Mouse (Mus musculus) olfactory bulb, adult 2 months (tissue): Measurements from ENCODE around the gene Il17rb. TPM values are rescaled to one million over a fixed set of nuclear protein-coding genes. Genes with fewer than 3 reads are reported as not detected.
A peak's percentile ranks its signal among the peaks of the same experiment; 100 is the strongest.

Experiments used
- H3K27ac ChIP-seq: fragments of 200-500 bp; 2 replicates; pipeline ENCODE4 v1.5.1; 2012; ENCODE audit warnings: low read depth, low read length; ENCODE audit not compliant: insufficient read depth
- H3K4me1 ChIP-seq: fragments of 200-500 bp; 2 replicates; pipeline ENCODE4 v1.6.1; 2012; ENCODE audit warnings: low read length; ENCODE audit not compliant: control insufficient read depth, insufficient read depth
- H3K4me3 ChIP-seq: fragments of 200-500 bp; 2 replicates; pipeline ENCODE4 v1.5.1; 2012; ENCODE audit warnings: mild to moderate bottlenecking, low read depth, low read length, moderate library complexity; ENCODE audit not compliant: insufficient read depth
- CTCF ChIP-seq: fragments of 200-500 bp; IDR thresholded peaks from 2 replicates; pipeline ENCODE4 v1.5.1; 2012; ENCODE audit warnings: low read depth, mild to moderate bottlenecking, low read length, moderate library complexity; ENCODE audit not compliant: insufficient read depth
- POLR2A ChIP-seq: fragments of 200-500 bp; IDR thresholded peaks from 2 replicates; pipeline ENCODE4 v1.6.1; 2012; ENCODE audit warnings: mild to moderate bottlenecking, low read depth, low read length, moderate library complexity; ENCODE audit not compliant: insufficient read depth
- WGBS: fragments of 180-500 bp; shearing (Covaris S2); methylation state at CpG from one replicate; pipeline ENCODE4 v1.1.7; 2018; 5-methylcytosine and 5-hydroxymethylcytosine counted together
- polyA plus RNA-seq: library from polyadenylated mRNA; stranded (reverse); fragments of >200 nt; gene quantifications from 2 replicates; pipeline ENCODE4 v1.2.4, GENCODE M21; 2012; ENCODE audit warnings: low replicate concordance; ENCODE audit not compliant: missing spikeins, insufficient read depth, insufficient read length

Il17rb gene
- polyA plus RNA-seq, 1 experiment: not detected

GRCm38 (mm10) chr14:29997345-29997744 lies 11.4 kb downstream of the Il17rb start:
- Histone ChIP-seq H3K27ac (no peak overlapping the region), H3K4me1 (peaks cover 5% of the 10 kb centered on the region), H3K4me3 (no peak overlapping the region)
- no peak for TF ChIP-seq POLR2A
- TF ChIP-seq CTCF: no peak

DNA sequence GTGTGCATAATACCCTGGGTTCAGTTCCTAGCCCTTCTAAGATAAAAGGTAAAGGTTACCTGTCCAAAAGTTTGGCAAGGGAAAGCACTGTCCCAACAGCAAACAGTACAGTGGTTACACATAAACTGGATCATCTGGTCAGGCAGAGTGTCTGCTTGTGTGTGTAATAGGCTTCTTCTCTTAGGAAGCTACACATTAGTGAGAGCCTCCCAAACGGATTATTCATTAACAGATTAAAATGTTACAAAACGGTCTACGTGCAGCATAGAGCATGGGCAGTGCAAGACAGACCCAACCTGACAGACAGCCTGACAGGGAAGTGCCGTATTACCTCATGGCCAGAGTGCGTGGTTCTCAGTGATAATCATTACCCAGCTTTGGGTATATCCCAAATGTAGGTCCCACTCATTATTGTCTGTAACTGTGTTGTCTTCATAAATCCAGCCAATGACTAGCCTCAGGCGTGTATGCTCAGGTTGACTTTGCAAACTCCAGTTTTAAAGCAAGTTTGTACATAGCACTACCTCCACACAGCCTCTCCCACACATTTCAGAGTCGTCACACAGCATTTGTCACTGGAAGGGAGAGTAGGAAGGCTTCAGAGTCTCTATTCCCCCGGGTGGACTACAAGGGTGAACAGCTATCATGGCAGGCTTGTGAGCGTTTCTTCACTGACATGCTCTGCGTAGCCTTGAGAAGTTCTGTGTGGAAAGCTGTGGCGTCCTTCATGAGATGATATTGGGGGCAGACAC lies 12.5 kb downstream of the Il17rb start:
- 91% methylated on average over 11 of the region's 11 CpGs for WGBS
- Histone ChIP-seq H3K4me1 (peaks cover 5% of the 10 kb centered on the region), H3K27ac (no peak overlapping the region), H3K4me3 (no peak overlapping the region)
- no peak for TF ChIP-seq CTCF
- no peak for TF ChIP-seq POLR2A

DNA sequence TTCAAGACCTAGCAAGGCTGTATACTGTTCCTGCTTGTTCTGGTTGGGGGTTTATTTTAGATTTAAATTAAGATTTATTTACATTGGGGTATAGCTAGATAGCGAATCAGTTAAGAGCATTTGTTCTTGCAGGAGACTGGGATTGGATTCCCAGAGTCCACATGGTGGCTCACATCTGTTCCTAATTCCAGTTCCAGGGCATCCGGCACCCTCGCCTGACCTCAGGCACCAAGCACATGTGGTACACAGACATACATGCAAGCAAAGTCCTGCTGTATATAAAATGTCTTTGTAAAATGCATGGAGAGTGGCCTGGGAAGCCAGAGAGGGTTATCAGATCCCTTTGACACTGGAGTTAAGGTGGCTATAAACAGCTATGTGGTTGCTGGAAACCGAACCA lies 13.7 kb downstream of the Il17rb start:
- Histone ChIP-seq H3K4me3 (no peak overlapping the region), H3K4me1 (peaks cover 5% of the 10 kb centered on the region), H3K27ac (no peak overlapping the region)
- 93% methylated on average over 4 of the region's 4 CpGs for WGBS
- TF ChIP-seq POLR2A (no peak), CTCF (no peak)

- no peaks in the 10 kb centered on the region for H3K4me1 ChIP-seq
- TF ChIP-seq CTCF: no peak
- TF ChIP-seq POLR2A: no peak
- WGBS: 92% methylated on average over 4 of the region's 4 CpGs
- no peak overlapping the region for H3K27ac ChIP-seq
- no peak overlapping the region for H3K4me3 ChIP-seq
These were observed 20.4 kb downstream of the Il17rb start for GRCm38 (mm10) chr14:29988337-29988736.

DNA sequence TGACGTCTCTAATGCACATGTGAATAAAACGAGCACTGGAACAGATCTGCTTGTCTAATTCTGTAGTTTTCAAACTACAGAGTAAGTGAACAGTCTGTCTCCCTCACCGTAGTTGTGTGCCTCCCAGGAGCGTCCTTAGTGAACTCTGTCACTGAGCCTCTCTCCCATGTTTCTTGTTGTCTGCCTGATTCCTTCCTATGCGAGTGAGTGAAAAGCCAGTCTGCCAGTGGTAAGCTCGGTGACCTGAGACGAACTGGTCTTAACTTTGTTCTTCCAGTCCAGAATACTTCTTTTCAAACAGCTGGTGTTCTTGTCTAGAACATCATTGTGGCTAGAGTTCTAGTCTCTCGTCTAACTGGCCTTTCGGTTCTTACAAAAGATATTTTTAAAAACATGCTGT lies 21.0 kb downstream of the Il17rb start:
- 92% methylated on average over 9 of the region's 9 CpGs for WGBS
- Histone ChIP-seq H3K4me3 (no peak overlapping the region), H3K4me1 (no peaks in the 10 kb centered on the region), H3K27ac (no peak overlapping the region)
- TF ChIP-seq CTCF (no peak), POLR2A (no peak)

GRCm38 (mm10) chr14:29987276-29987675 lies 21.4 kb downstream of the Il17rb start:
- no peak overlapping the region for H3K4me3 ChIP-seq
- no peaks in the 10 kb centered on the region for H3K4me1 ChIP-seq
- 94% methylated on average over 6 of the region's 6 CpGs for WGBS
- H3K27ac ChIP-seq: no peak overlapping the region
- TF ChIP-seq CTCF (no peak), POLR2A (no peak)

DNA sequence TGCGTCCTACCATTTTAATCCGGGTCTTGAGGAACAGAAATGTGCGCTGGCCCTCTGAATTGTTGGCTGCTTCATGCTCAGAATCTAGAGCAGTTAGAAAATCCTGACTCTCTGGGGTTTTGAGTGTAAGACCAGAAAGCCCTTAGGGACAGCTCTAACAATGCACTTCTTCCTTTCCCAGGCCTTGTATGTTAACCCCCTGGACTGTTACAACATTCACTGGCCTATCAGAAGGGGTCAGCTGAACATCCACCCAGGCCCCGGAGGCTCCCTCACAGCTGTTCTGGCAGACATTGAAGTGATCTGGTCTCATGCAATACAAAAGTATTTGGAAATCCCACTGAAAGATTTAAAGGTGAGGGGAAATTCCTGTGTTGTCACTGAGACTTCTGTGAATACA lies 22.6 kb downstream of the Il17rb start:
- no peak overlapping the region for H3K27ac ChIP-seq
- no peaks in the 10 kb centered on the region for H3K4me1 ChIP-seq
- TF ChIP-seq POLR2A: no peak
- TF ChIP-seq CTCF: no peak
- WGBS: 93% methylated on average over 4 of the region's 4 CpGs
- H3K4me3 ChIP-seq: no peak overlapping the region

DNA sequence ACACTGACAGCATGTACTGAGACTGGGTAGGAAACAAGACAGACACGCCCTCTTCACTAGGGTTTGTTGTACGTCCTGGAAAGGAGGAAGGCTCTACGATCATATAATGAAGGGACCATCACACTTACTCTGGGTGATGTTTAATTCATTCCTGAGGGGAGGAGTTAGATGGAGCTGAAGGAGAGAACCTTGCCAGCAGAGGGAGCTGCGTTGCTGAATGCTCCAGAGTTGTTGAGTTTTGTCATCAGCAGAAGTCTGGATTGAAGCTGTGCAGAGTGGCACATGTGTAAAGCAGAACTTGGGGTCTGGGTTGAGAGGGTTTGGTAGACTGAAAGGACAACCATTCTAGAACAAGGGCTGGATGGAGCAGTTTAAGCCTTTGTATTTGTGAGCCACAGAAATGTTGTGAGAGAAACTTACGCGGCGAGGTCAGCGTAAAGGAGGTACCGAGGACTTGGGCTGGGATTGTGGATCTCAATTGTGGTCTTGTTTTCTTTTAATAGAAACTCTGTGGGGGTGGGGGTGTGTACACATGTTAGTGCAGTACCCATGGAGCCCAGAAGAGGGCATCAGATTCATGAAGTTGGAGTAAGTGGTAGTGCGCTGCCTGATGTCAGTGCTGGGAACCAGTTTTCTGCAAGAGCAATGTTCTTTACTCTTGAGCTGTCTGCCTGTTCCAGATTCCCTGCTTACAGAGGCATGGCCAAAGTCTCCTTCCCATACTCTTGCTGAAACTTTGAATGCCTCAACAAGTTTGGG lies 28.1 kb downstream of the Il17rb start:
- Histone ChIP-seq H3K4me3 (no peak overlapping the region), H3K4me1 (no peaks in the 10 kb centered on the region), H3K27ac (no peak overlapping the region)
- no peak for TF ChIP-seq POLR2A
- no peak for TF ChIP-seq CTCF
- WGBS: 94% methylated on average over 10 of the region's 10 CpGs

DNA sequence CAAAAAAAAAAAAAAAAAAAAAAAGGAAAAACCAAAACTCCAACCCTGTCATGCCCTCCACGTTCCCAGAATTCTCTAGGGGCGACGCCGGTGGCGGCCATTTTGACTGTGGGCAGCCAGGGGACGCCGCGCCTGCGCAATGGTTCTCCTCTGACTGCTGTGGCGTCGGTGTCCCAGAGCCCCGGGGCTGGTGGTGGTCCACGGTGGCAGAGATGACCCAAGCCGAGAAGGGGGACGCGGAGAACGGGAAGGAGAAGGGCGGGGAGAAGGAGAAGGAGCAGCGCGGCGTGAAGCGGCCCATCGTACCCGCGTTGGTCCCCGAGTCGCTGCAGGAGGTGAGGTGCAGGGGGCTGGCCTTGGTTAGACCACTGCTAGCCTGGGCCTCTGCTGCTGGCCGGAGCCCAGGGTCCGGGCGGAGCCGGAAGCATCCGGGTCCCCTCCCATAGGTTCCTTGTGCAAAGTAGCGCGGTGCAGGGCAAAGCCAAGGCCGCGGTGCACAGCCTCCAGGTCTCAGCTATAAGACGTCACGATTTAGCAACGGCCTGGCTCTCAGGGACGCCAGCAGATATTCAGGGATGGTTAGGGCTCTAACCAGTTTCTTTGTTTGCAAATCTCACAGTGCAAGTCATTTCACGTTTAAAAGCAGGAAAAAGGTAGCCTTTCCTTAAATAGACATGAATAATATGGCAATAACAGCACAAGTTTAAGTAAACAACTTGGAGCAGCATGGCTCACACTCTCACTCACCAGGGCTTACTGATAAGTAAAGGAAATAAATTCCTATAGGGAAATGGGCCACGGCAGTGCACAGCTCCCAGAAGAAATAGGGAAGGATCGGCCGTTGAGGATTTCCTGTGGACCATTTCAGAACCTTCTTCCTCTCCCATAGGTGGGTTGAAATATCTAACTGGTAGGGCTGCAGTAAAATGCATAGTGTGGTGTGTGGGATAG lies 30.2 kb downstream of the Il17rb start, which contains the start of gene Actr8:
Gene Actr8, plus strand, starts transcription at position 84 of the 951 bp plus-strand sequence.
- WGBS: 1% methylated on average over 44 of the region's 44 CpGs
- no peaks in the 10 kb centered on the region for H3K4me1 ChIP-seq
- H3K27ac ChIP-seq: peak within 1 kb of the TSS; percentile 79
- peak within 1 kb of the TSS; percentile 94 for H3K4me3 ChIP-seq
- peak; percentile 71; the same call in 1 of the 2 replicates for TF ChIP-seq POLR2A
- TF ChIP-seq CTCF: no peak
